In genomic region chr2:131491196-131491595, GRCm38 (mm10) we compare ENCODE assay signal across 8 mouse cellular contexts. TPM values are rescaled to one million over a fixed set of nuclear protein-coding genes. Genes with fewer than 3 reads are reported as not detected.
A peak's percentile ranks its signal among the peaks of the same experiment; 100 is the strongest.
DNase-seq lines count a peak whose midpoint lies in the region; ATAC-seq and TF ChIP-seq lines count a peak whose summit lies in the region.

Gene Smox, plus strand, starts transcription at chr2:131491496.

- no peak for TF ChIP-seq EP300 in stomach, postnatal 0 days (optimal IDR thresholded peaks at IDR 0.05)

- peak within 1 kb of the TSS; percentile 65 for H3K4me3 ChIP-seq in spleen, adult 2 months (ENCODE audit: extremely low read depth, insufficient read depth, insufficient read length)
- peak within 1 kb of the TSS; percentile 86 for H3K4me3 ChIP-seq in limb, embryonic 15.5 days
- peak within 1 kb of the TSS; percentile 87 for H3K4me3 ChIP-seq in stomach, postnatal 0 days (ENCODE audit: low read depth, low read length)

- H3K27ac ChIP-seq in spleen, adult 2 months (ENCODE audit: insufficient read depth, low read length): peak within 1 kb of the TSS; percentile 58
- peak within 1 kb of the TSS; percentile 86 for H3K27ac ChIP-seq in limb, embryonic 15.5 days
- H3K27ac ChIP-seq in stomach, postnatal 0 days (replicated peaks): peak within 1 kb of the TSS; percentile 81

- DNase-seq in spleen, adult 2 months (ENCODE audit: low read depth in 1 of 2, low spot score in 2 of 2): no peak
- DNase-seq in spleen, postnatal 10 days (ENCODE audit: low spot score in 2 of 2): no peak
- no peak for DNase-seq in heart, postnatal 4 days
- DNase-seq in stomach, postnatal 0 days (ENCODE audit: low spot score): no peak
- DNase-seq in urinary bladder, postnatal 4 days (ENCODE audit: low spot score in 2 of 2): no peak
- no peak for DNase-seq in right cerebral cortex, postnatal 10 days (ENCODE audit: low spot score in 2 of 2)

- no peaks in the 10 kb centered on the region; the same call in 1 of the 2 replicates for H3K4me1 ChIP-seq in spleen, adult 2 months (ENCODE audit: control insufficient read depth, insufficient read depth, insufficient read length)
- H3K4me1 ChIP-seq in limb, embryonic 15.5 days: peaks cover 44% of the 10 kb centered on the region
- H3K4me1 ChIP-seq in stomach, postnatal 0 days (replicated peaks; ENCODE audit: control insufficient read depth, insufficient read depth): no peaks in the 10 kb centered on the region

- 19% methylated on average over 7 of the region's 7 CpGs for WGBS in spleen, adult 2 months
- WGBS in limb, embryonic 15.5 days: 17% methylated on average over 7 of the region's 7 CpGs
- 18% methylated on average over 7 of the region's 7 CpGs for WGBS in stomach, postnatal 0 days

- peaks cover 9% of the 10 kb centered on the region for H3K27me3 ChIP-seq in spleen, adult 2 months (ENCODE audit: control insufficient read depth, insufficient read depth, low read length)
- H3K27me3 ChIP-seq in limb, embryonic 15.5 days: no peaks in the 10 kb centered on the region
- no peaks in the 10 kb centered on the region for H3K27me3 ChIP-seq in stomach, postnatal 0 days (ENCODE audit: control insufficient read depth, insufficient read depth, low read length)

- ATAC-seq in erythroid progenitor cell, adult 5-6 weeks (replicated peaks; ENCODE audit: low FRiP score, poor library complexity, severe bottlenecking): no peak
- ATAC-seq in limb, embryonic 15.5 days (ENCODE audit: insufficient number of reproducible peaks, low FRiP score, low TSS enrichment, low read depth): no peak
- no peak for ATAC-seq in stomach, postnatal 0 days (ENCODE audit: low FRiP score, low TSS enrichment)

- no peak for TF ChIP-seq POLR2A in spleen, adult 2 months (IDR thresholded peaks at IDR 0.05; ENCODE audit: low read depth, low read length)

- H3K9ac ChIP-seq in limb, embryonic 15.5 days: peak within 1 kb of the TSS; percentile 96
- H3K9ac ChIP-seq in stomach, postnatal 0 days (ENCODE audit: low read length): peak within 1 kb of the TSS; percentile 84

- no peaks in the 10 kb centered on the region for H3K9me3 ChIP-seq in limb, embryonic 15.5 days
- H3K9me3 ChIP-seq in stomach, postnatal 0 days (ENCODE audit: control insufficient read depth, low read length): no peaks in the 10 kb centered on the region

- TF ChIP-seq CTCF in spleen, adult 2 months (IDR thresholded peaks at IDR 0.05; ENCODE audit: extremely low read depth, insufficient read depth, insufficient read length, insufficient replicate concordance): no peak
- TF ChIP-seq CTCF in stomach, postnatal 0 days (IDR thresholded peaks at IDR 0.05; ENCODE audit: low read depth): no peak

- no peaks in the 10 kb centered on the region for H3K36me3 ChIP-seq in spleen, adult 2 months (ENCODE audit: control insufficient read depth, insufficient read depth, low read length)
- no peaks in the 10 kb centered on the region for H3K36me3 ChIP-seq in limb, embryonic 15.5 days
- no peaks in the 10 kb centered on the region for H3K36me3 ChIP-seq in stomach, postnatal 0 days (ENCODE audit: control insufficient read depth, insufficient read depth, low read length)

- peak within 1 kb of the TSS; percentile 96 for H3K4me2 ChIP-seq in limb, embryonic 15.5 days
- peak within 1 kb of the TSS; percentile 98 for H3K4me2 ChIP-seq in stomach, postnatal 0 days (replicated peaks; ENCODE audit: low read depth)

RNA-seq across cellular contexts. Expression of gene Smox, which starts in this region (rescaled TPM):
- 63.9 and 91.7 TPM in 2 replicates for polyA plus RNA-seq in spleen, adult 2 months (2012; rRNA removed)
- 207 and 218 TPM in 2 replicates for total RNA-seq in erythroid progenitor cell, adult 5-6 weeks (2015; ENCODE audit: low replicate concordance)
- total RNA-seq in erythroid progenitor cell, adult 5-6 weeks (2017; ENCODE audit: low replicate concordance): 251 and 312 TPM in 2 replicates
- 10 to 100 TPM; 33.7 to 35.2 TPM for total RNA-seq in heart, postnatal 4 days (2021)
- 54.0 and 55.1 TPM in 2 replicates for polyA plus RNA-seq in limb, embryonic 15.5 days (2015; fragmentation: Nextera tagmentation; extraction: Ambion mirVana)
- 19.1 and 21.4 TPM in 2 replicates for polyA plus RNA-seq in stomach, postnatal 0 days (2015; fragmentation: Nextera tagmentation; extraction: Ambion mirVana)

Comparison
In these comparisons a context has a peak if more than half of its experiments do, and no peak if none do; other contexts are left out.
1. RNA of gene Smox (total RNA-seq): 207 to 312 TPM in erythroid progenitor cell, adult 5-6 weeks; 33.7 to 35.2 TPM in heart, postnatal 4 days; every median in the first group is over 4 times any median in the second.
2. Peak in every context shown above with its lines, with median percentiles within 50 percentile points of each other: H3K27ac ChIP-seq and H3K4me3 ChIP-seq.